Mouse (Mus musculus) testis, adult 2 months (tissue): ENCODE results near the gene Me1.

Source experiments
- CTCF ChIP-seq: fragments of 200-500 bp; IDR thresholded peaks from 2 replicates; pipeline ENCODE4 v1.5.1; 2012; ENCODE audit warnings: low read depth, mild to moderate bottlenecking, inconsistent platforms, low read length, moderate library complexity; ENCODE audit not compliant: control insufficient read depth, insufficient read depth, insufficient replicate concordance
- POLR2A ChIP-seq: fragments of 200-500 bp; IDR thresholded peaks from 2 replicates; pipeline ENCODE4 v1.6.1; 2012; ENCODE audit warnings: low read depth, mild to moderate bottlenecking, inconsistent platforms, low read length, moderate library complexity; ENCODE audit not compliant: control insufficient read depth

- TF ChIP-seq CTCF (no peak), POLR2A (no peak)
Measured at GRCm38 (mm10) chr9:86587019-86587795, 108.5 kb downstream of the Me1 start.
